Mouse (Mus musculus): ENCODE measurements around the gene Cpn1. TPM values are rescaled to one million over a fixed set of nuclear protein-coding genes. Genes with fewer than 3 reads are reported as not detected.

The Cpn1 gene
- polyA plus RNA-seq, 1 experiment, result not detected

GRCm38 (mm10) chr19:44023066-44023465 is 36.7 kb upstream of the Cpn1 start:
- no peak overlapping the region for H3K27ac ChIP-seq (ENCODE audit: control insufficient read depth, insufficient read depth, low read depth, low read length, poor library complexity)
- TF ChIP-seq CTCF (IDR thresholded peaks at IDR 0.05; ENCODE audit: control insufficient read depth, insufficient read depth, low read length) (no peak; the same call in 1 of the 2 replicates), POLR2A (IDR thresholded peaks at IDR 0.05; ENCODE audit: borderline replicate concordance, control insufficient read depth, low read depth, low read length) (no peak)
- no peak overlapping the region for H3K4me3 ChIP-seq (replicated peaks; ENCODE audit: control insufficient read depth, low read depth, low read length)
- WGBS, result 72% methylated on average over 5 of the region's 5 CpGs
- H3K4me1 ChIP-seq (ENCODE audit: control insufficient read depth, insufficient read depth, low read length), result no peaks in the 10 kb centered on the region

- no peak overlapping the region for H3K27ac ChIP-seq (ENCODE audit: control insufficient read depth, insufficient read depth, low read depth, low read length, poor library complexity)
- H3K4me3 ChIP-seq (replicated peaks; ENCODE audit: control insufficient read depth, low read depth, low read length), result no peak overlapping the region
- TF ChIP-seq CTCF (IDR thresholded peaks at IDR 0.05; ENCODE audit: control insufficient read depth, insufficient read depth, low read length) (no peak), POLR2A (IDR thresholded peaks at IDR 0.05; ENCODE audit: borderline replicate concordance, control insufficient read depth, low read depth, low read length) (no peak)
- H3K4me1 ChIP-seq (ENCODE audit: control insufficient read depth, insufficient read depth, low read length), result no peaks in the 10 kb centered on the region
- 53% methylated on average over 4 of the region's 4 CpGs for WGBS
Measured at GRCm38 (mm10) chr19:44021502-44021901, 35.1 kb upstream of the Cpn1 start.

GRCm38 (mm10) chr19:44019739-44020138 is 33.4 kb upstream of the Cpn1 start:
- 81% methylated on average over 7 of the region's 7 CpGs for WGBS
- Histone ChIP-seq H3K4me3 (replicated peaks; ENCODE audit: control insufficient read depth, low read depth, low read length) (no peak overlapping the region), H3K27ac (ENCODE audit: control insufficient read depth, insufficient read depth, low read depth, low read length, poor library complexity) (no peak overlapping the region), H3K4me1 (ENCODE audit: control insufficient read depth, insufficient read depth, low read length) (no peaks in the 10 kb centered on the region)
- TF ChIP-seq POLR2A (IDR thresholded peaks at IDR 0.05; ENCODE audit: borderline replicate concordance, control insufficient read depth, low read depth, low read length) (no peak), CTCF (IDR thresholded peaks at IDR 0.05; ENCODE audit: control insufficient read depth, insufficient read depth, low read length) (no peak)

GRCm38 (mm10) chr19:44013862-44014261 is 27.5 kb upstream of the Cpn1 start:
- Histone ChIP-seq H3K4me1 (ENCODE audit: control insufficient read depth, insufficient read depth, low read length) (no peaks in the 10 kb centered on the region), H3K4me3 (replicated peaks; ENCODE audit: control insufficient read depth, low read depth, low read length) (no peak overlapping the region), H3K27ac (ENCODE audit: control insufficient read depth, insufficient read depth, low read depth, low read length, poor library complexity) (no peak overlapping the region)
- TF ChIP-seq CTCF (IDR thresholded peaks at IDR 0.05; ENCODE audit: control insufficient read depth, insufficient read depth, low read length), result no peak
- TF ChIP-seq POLR2A (IDR thresholded peaks at IDR 0.05; ENCODE audit: borderline replicate concordance, control insufficient read depth, low read depth, low read length), result no peak
- WGBS, result 76% methylated on average over 6 of the region's 6 CpGs

GRCm38 (mm10) chr19:44008784-44009183 is 22.4 kb upstream of the Cpn1 start:
- WGBS, result 34% methylated on average over 15 of the region's 15 CpGs
- no peak overlapping the region for H3K27ac ChIP-seq (ENCODE audit: control insufficient read depth, insufficient read depth, low read depth, low read length, poor library complexity)
- H3K4me1 ChIP-seq (ENCODE audit: control insufficient read depth, insufficient read depth, low read length), result no peaks in the 10 kb centered on the region
- no peak for TF ChIP-seq CTCF (IDR thresholded peaks at IDR 0.05; ENCODE audit: control insufficient read depth, insufficient read depth, low read length)
- no peak for TF ChIP-seq POLR2A (IDR thresholded peaks at IDR 0.05; ENCODE audit: borderline replicate concordance, control insufficient read depth, low read depth, low read length)
- H3K4me3 ChIP-seq (replicated peaks; ENCODE audit: control insufficient read depth, low read depth, low read length), result peak overlapping the region; percentile 48

- no peak for TF ChIP-seq POLR2A (IDR thresholded peaks at IDR 0.05; ENCODE audit: borderline replicate concordance, control insufficient read depth, low read depth, low read length)
- TF ChIP-seq CTCF (IDR thresholded peaks at IDR 0.05; ENCODE audit: control insufficient read depth, insufficient read depth, low read length), result no peak
- WGBS, result 77% methylated on average over 12 of the region's 12 CpGs
- H3K4me3 ChIP-seq (replicated peaks; ENCODE audit: control insufficient read depth, low read depth, low read length), result no peak overlapping the region
- no peaks in the 10 kb centered on the region for H3K4me1 ChIP-seq (ENCODE audit: control insufficient read depth, insufficient read depth, low read length)
- H3K27ac ChIP-seq (ENCODE audit: control insufficient read depth, insufficient read depth, low read depth, low read length, poor library complexity), result no peak overlapping the region
Measured at GRCm38 (mm10) chr19:44007186-44007585, 20.8 kb upstream of the Cpn1 start.

- no peak overlapping the region for H3K27ac ChIP-seq (ENCODE audit: control insufficient read depth, insufficient read depth, low read depth, low read length, poor library complexity)
- WGBS, result 69% methylated on average over 4 of the region's 4 CpGs
- no peak for TF ChIP-seq CTCF (IDR thresholded peaks at IDR 0.05; ENCODE audit: control insufficient read depth, insufficient read depth, low read length)
- no peak for TF ChIP-seq POLR2A (IDR thresholded peaks at IDR 0.05; ENCODE audit: borderline replicate concordance, control insufficient read depth, low read depth, low read length)
Measured at GRCm38 (mm10) chr19:44005025-44005424, 18.7 kb upstream of the Cpn1 start.

GRCm38 (mm10) chr19:44004261-44004660 is 17.9 kb upstream of the Cpn1 start:
- H3K27ac ChIP-seq (ENCODE audit: control insufficient read depth, insufficient read depth, low read depth, low read length, poor library complexity), result no peak overlapping the region
- TF ChIP-seq POLR2A (IDR thresholded peaks at IDR 0.05; ENCODE audit: borderline replicate concordance, control insufficient read depth, low read depth, low read length) (no peak), CTCF (IDR thresholded peaks at IDR 0.05; ENCODE audit: control insufficient read depth, insufficient read depth, low read length) (no peak)
- no peaks in the 10 kb centered on the region for H3K4me1 ChIP-seq (ENCODE audit: control insufficient read depth, insufficient read depth, low read length)
- no peak overlapping the region for H3K4me3 ChIP-seq (replicated peaks; ENCODE audit: control insufficient read depth, low read depth, low read length)
- 90% methylated on average over 2 of the region's 2 CpGs for WGBS

More at GRCm38 (mm10) chr19:44005025-44005424, 18.7 kb upstream of the Cpn1 start:
- H3K4me1 ChIP-seq (ENCODE audit: control insufficient read depth, insufficient read depth, low read length), result no peaks in the 10 kb centered on the region
- H3K4me3 ChIP-seq (replicated peaks; ENCODE audit: control insufficient read depth, low read depth, low read length), result no peak overlapping the region

- Histone ChIP-seq H3K27ac (ENCODE audit: control insufficient read depth, insufficient read depth, low read depth, low read length, poor library complexity) (no peak overlapping the region), H3K4me1 (ENCODE audit: control insufficient read depth, insufficient read depth, low read length) (no peaks in the 10 kb centered on the region), H3K4me3 (replicated peaks; ENCODE audit: control insufficient read depth, low read depth, low read length) (no peak overlapping the region)
- TF ChIP-seq CTCF (IDR thresholded peaks at IDR 0.05; ENCODE audit: control insufficient read depth, insufficient read depth, low read length) (no peak), POLR2A (IDR thresholded peaks at IDR 0.05; ENCODE audit: borderline replicate concordance, control insufficient read depth, low read depth, low read length) (no peak)
- WGBS, result 65% methylated on average over 5 of the region's 5 CpGs
Measured at GRCm38 (mm10) chr19:44000720-44001119, 14.4 kb upstream of the Cpn1 start.
